Mouse (Mus musculus) CH12.LX (cell line): ENCODE measurements around the gene Cd59a.

Experiments
- CTCF ChIP-seq, 2 experiments: IDR thresholded peaks in 1 of 2; conservative IDR thresholded peaks in 1 of 2; 2 replicates each; pipeline ENCODE4 v1.5.1; 2011 to 2012; ENCODE audit warnings: low read depth in 2 of 2, low read length in 2 of 2, improper control_type of control experiment in 1 of 2, inconsistent platforms in 1 of 2, mild to moderate bottlenecking in 1 of 2, moderate library complexity in 1 of 2
- GABPA ChIP-seq: IDR thresholded peaks from 2 replicates; pipeline ENCODE4 v1.6.1; 2012; ENCODE audit warnings: low read depth, low read length, improper control_type of control experiment, inconsistent platforms; ENCODE audit not compliant: insufficient replicate concordance
- MYC ChIP-seq: IDR thresholded peaks from 2 replicates; pipeline ENCODE4 v1.6.1; 2011; ENCODE audit warnings: low read depth, mild to moderate bottlenecking, improper control_type of control experiment, low read length
- NRF1 ChIP-seq: IDR thresholded peaks from 2 replicates; pipeline ENCODE4 v1.6.1; 2014; ENCODE audit warnings: low read depth, mild to moderate bottlenecking, inconsistent platforms, low read length, improper control_type of control experiment, moderate library complexity
- PAX5 ChIP-seq: IDR thresholded peaks from 2 replicates; pipeline ENCODE4 v1.6.1; 2012; ENCODE audit warnings: low read length, inconsistent platforms, mixed read lengths
- POLR2A ChIP-seq: IDR thresholded peaks from 2 replicates; pipeline ENCODE4 v1.6.1; 2011; ENCODE audit warnings: low read depth, mild to moderate bottlenecking, improper control_type of control experiment, low read length
- TBP ChIP-seq: conservative IDR thresholded peaks from 2 replicates; pipeline ENCODE4 v1.6.1; 2011; ENCODE audit warnings: low read depth, low read length, improper control_type of control experiment
- ZC3H11A ChIP-seq: IDR thresholded peaks from 2 replicates; pipeline ENCODE4 v1.6.1; 2012; ENCODE audit warnings: low read depth, mild to moderate bottlenecking, inconsistent platforms, low read length, improper control_type of control experiment

DNA sequence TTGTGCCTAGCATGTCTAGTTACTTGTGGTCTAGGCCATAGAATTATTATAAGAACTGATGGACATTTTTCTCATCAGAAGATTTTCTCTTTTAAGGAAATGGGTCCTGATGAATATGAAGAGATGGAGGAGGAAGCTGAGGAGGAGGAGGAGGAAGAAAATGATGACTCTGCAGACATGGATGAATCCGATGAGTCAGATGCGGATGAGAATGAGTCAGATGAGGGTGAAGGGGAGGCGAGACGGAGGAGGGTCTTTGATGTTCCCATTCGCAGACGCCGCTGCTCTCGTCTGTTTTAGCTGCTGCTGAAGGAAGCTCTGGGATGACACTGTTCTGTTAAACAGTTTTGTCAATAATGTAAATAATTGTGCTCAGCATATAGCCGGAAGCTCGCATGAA, 35.8 kb upstream of the Cd59a start:
- TF ChIP-seq GABPA = no peak
- TF ChIP-seq POLR2A = no peak
- no peak for TF ChIP-seq NRF1
- no peak for TF ChIP-seq PAX5
- TF ChIP-seq ZC3H11A = no peak
- no peak for TF ChIP-seq MYC
- TF ChIP-seq TBP = no peak
- no peak for TF ChIP-seq CTCF (conservative IDR thresholded peaks at IDR 0.05 in 1 of 2, IDR thresholded peaks at IDR 0.05 in 1 of 2; ENCODE audit: low read depth in 2 of 2, low read length in 2 of 2)
